Mouse (Mus musculus): ENCODE results near the gene Ing5.

- TF ChIP-seq TCF3 (IDR thresholded peaks at IDR 0.05; ENCODE audit: insufficient read length, low read depth): no peak
- TF ChIP-seq POLR2A (IDR thresholded peaks at IDR 0.05; ENCODE audit: insufficient read length, low read depth): no peak
- TF ChIP-seq TCF12 (IDR thresholded peaks at IDR 0.05; ENCODE audit: insufficient read depth, poor library complexity, severe bottlenecking): no peak
- no peak for TF ChIP-seq POLR2AphosphoS2 (IDR thresholded peaks at IDR 0.05; ENCODE audit: insufficient read length, low read depth)
- TF ChIP-seq MAX (IDR thresholded peaks at IDR 0.05; ENCODE audit: low read depth): no peak
- TF ChIP-seq E2F4 (IDR thresholded peaks at IDR 0.05; ENCODE audit: insufficient read depth): no peak
- TF ChIP-seq MYOD1 (IDR thresholded peaks at IDR 0.05; ENCODE audit: control insufficient read depth in 1 of 3, insufficient read length in 2 of 3, low read depth in 2 of 3): no peak
- no peak for TF ChIP-seq USF1 (IDR thresholded peaks at IDR 0.05; ENCODE audit: low read depth)
- TF ChIP-seq REST (IDR thresholded peaks at IDR 0.05; ENCODE audit: insufficient read depth, insufficient read length): no peak
- no peak for TF ChIP-seq CEBPB (IDR thresholded peaks at IDR 0.05; ENCODE audit: insufficient read depth, poor library complexity, severe bottlenecking)
- no peak for TF ChIP-seq MYOG (IDR thresholded peaks at IDR 0.05; ENCODE audit: control insufficient read depth in 1 of 3, insufficient read depth in 1 of 3, insufficient read length in 2 of 3, low read depth in 2 of 3)
Observed at GRCm38 (mm10) chr1:93795886-93796285, 7.9 kb upstream of the Ing5 start.
